Mouse (Mus musculus): ENCODE data around the gene Mcpt9. TPM values are rescaled to one million over a fixed set of nuclear protein-coding genes. Genes with fewer than 3 reads are reported as not detected.
"Not testable (repeated sequence)": the region's sequence is repeated elsewhere in the genome, so short reads cannot be mapped to it uniquely, and the experiment has no call there.

The Mcpt9 gene
- polyA plus RNA-seq, 1 experiment, result not detected

DNA sequence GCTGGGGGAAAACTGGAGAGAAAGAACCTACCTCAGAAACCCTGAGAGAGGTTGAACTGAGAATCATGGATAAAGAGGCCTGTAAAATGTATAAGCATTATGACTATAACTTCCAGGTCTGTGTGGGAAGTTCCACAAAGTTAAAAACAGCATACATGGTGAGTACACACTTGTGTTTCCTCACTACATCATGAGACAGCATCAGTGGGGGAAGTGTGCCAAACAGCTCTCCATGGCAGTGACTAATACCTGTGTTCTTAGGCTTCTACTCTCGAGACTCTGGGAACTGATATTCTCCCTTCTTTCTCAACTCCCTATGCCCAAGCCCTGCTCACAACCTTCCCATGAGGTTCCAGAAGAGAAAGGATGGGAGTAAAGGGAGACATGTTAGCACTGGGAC is 10.8 kb downstream of the Mcpt9 start:
- no peak overlapping the region for H3K4me3 ChIP-seq
- H3K4me2 ChIP-seq (ENCODE audit: low read depth), result no peak overlapping the region
- H3K36me3 ChIP-seq (ENCODE audit: control insufficient read depth, insufficient read depth), result no peaks in the 10 kb centered on the region
- H3ac ChIP-seq (ENCODE audit: control insufficient read depth, insufficient read length), result no peak overlapping the region
- no peak for TF ChIP-seq MYOG (IDR thresholded peaks at IDR 0.05; ENCODE audit: control insufficient read depth in 1 of 3, insufficient read depth in 1 of 3, insufficient read length in 2 of 3, low read depth in 2 of 3)
- no peak for TF ChIP-seq MAX (IDR thresholded peaks at IDR 0.05; ENCODE audit: low read depth)
- no peak for TF ChIP-seq REST (IDR thresholded peaks at IDR 0.05; ENCODE audit: insufficient read depth, insufficient read length)
- TF ChIP-seq MYOD1 (IDR thresholded peaks at IDR 0.05; ENCODE audit: control insufficient read depth in 1 of 3, insufficient read length in 2 of 3, low read depth in 2 of 3), result no peak
- TF ChIP-seq POLR2AphosphoS2 (IDR thresholded peaks at IDR 0.05; ENCODE audit: insufficient read length, low read depth), result no peak
- TF ChIP-seq E2F4 (IDR thresholded peaks at IDR 0.05; ENCODE audit: insufficient read depth), result no peak
- no peak for TF ChIP-seq USF1 (IDR thresholded peaks at IDR 0.05; ENCODE audit: low read depth)
- no peak for TF ChIP-seq CEBPB (IDR thresholded peaks at IDR 0.05; ENCODE audit: insufficient read depth, poor library complexity, severe bottlenecking)
- no peak for TF ChIP-seq SRF (IDR thresholded peaks at IDR 0.05; ENCODE audit: control insufficient read depth, insufficient read length, low read depth)
- TF ChIP-seq TCF12 (IDR thresholded peaks at IDR 0.05; ENCODE audit: insufficient read depth, poor library complexity, severe bottlenecking), result no peak
- TF ChIP-seq TCF3 (IDR thresholded peaks at IDR 0.05; ENCODE audit: insufficient read length, low read depth), result no peak
- no peak for TF ChIP-seq POLR2A (IDR thresholded peaks at IDR 0.05; ENCODE audit: insufficient read length, low read depth)
- no peaks in the 10 kb centered on the region for H3K27me3 ChIP-seq (ENCODE audit: control insufficient read depth, insufficient read depth, insufficient read length)
- H3K79me2 ChIP-seq (ENCODE audit: control insufficient read depth, insufficient read depth), result no peaks in the 10 kb centered on the region

DNA sequence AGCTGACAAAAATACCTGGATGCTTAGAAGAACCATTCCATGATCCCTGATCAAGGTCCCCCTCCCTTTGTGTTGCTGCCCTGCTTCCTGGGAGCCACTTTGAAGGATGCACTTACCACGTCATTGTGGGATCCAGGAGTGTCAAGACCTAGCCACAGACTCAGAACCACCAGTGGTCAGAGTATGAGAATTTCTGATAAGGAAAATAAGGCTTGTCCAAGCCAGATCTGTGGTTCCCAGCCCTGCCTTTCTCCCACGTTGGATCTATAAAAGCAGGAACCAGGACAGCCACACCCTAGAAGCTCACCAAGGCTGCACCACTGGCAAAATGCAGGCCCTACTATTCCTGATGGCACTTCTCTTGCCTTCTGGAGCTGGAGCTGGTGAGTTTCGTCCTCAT is 12.6 kb downstream of the Mcpt9 start, which contains the start of gene Mcpt1:
Gene Mcpt1 (plus strand): TSS at position 301 of the 400 bp plus-strand sequence.
- not testable (repeated sequence) for H3K4me3 ChIP-seq; H3K4me2 ChIP-seq (ENCODE audit: low read depth); H3ac ChIP-seq (ENCODE audit: control insufficient read depth, insufficient read length); H3K79me2 ChIP-seq (ENCODE audit: control insufficient read depth, insufficient read depth); H3K36me3 ChIP-seq (ENCODE audit: control insufficient read depth, insufficient read depth); H3K27me3 ChIP-seq (ENCODE audit: control insufficient read depth, insufficient read depth, insufficient read length)

DNA sequence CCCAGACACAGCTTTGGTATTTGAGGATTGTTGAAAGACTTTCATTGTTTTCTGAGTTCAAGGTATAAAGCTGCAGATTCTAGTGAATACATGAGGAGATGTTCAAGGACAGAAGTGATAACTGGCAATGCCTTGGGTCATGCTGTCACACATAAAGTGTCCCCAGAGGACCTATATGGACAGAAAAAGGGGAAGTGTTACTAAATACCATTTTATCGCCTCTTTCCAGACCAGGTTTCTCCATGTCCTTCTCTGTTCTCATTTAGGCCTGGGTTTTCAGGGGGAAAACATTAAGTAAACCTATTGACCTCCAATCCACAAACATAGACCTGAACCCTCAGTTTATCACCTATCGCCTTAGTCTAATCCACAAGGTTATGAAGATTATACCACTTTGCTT is 16.4 kb downstream of the Mcpt9 start:
- no peak overlapping the region for H3ac ChIP-seq (ENCODE audit: control insufficient read depth, insufficient read length)

DNA sequence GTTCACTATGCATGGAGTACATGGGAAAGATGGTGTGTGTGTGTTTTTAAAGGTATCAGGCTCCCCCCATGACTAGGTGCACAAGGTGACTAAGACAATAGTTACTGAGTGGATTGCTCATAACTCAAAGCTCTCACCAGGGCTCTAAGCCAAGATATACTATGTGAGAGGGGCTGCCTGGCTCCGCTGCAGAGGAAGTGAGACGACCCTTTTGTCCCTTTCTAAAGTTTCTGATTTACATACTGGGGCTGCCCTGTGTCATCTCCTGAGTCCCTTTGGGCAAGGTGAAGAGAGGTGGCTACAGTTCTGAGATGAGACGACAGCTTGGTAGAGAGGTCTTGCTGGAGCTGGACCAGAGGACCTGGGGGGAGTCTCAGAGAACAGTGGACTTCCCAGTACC is 17.1 kb downstream of the Mcpt9 start:
- Histone ChIP-seq H3K4me2 (ENCODE audit: low read depth) (no peak overlapping the region), H3K36me3 (ENCODE audit: control insufficient read depth, insufficient read depth) (no peaks in the 10 kb centered on the region), H3K27me3 (ENCODE audit: control insufficient read depth, insufficient read depth, insufficient read length) (no peaks in the 10 kb centered on the region), H3K4me3 (no peak overlapping the region), H3ac (ENCODE audit: control insufficient read depth, insufficient read length) (no peak overlapping the region), H3K79me2 (ENCODE audit: control insufficient read depth, insufficient read depth) (no peaks in the 10 kb centered on the region)
- TF ChIP-seq SRF (IDR thresholded peaks at IDR 0.05; ENCODE audit: control insufficient read depth, insufficient read length, low read depth) (no peak), E2F4 (IDR thresholded peaks at IDR 0.05; ENCODE audit: insufficient read depth) (no peak), MYOG (IDR thresholded peaks at IDR 0.05; ENCODE audit: control insufficient read depth in 1 of 3, insufficient read depth in 1 of 3, insufficient read length in 2 of 3, low read depth in 2 of 3) (no peak), POLR2A (IDR thresholded peaks at IDR 0.05; ENCODE audit: insufficient read length, low read depth) (no peak), MYOD1 (IDR thresholded peaks at IDR 0.05; ENCODE audit: control insufficient read depth in 1 of 3, insufficient read length in 2 of 3, low read depth in 2 of 3) (no peak), REST (IDR thresholded peaks at IDR 0.05; ENCODE audit: insufficient read depth, insufficient read length) (no peak), CEBPB (IDR thresholded peaks at IDR 0.05; ENCODE audit: insufficient read depth, poor library complexity, severe bottlenecking) (no peak), POLR2AphosphoS2 (IDR thresholded peaks at IDR 0.05; ENCODE audit: insufficient read length, low read depth) (no peak), USF1 (IDR thresholded peaks at IDR 0.05; ENCODE audit: low read depth) (no peak)

More for the DNA sequence above, 16.4 kb downstream of the Mcpt9 start:
- no peaks in the 10 kb centered on the region for H3K27me3 ChIP-seq (ENCODE audit: control insufficient read depth, insufficient read depth, insufficient read length)
- no peak for TF ChIP-seq CEBPB (IDR thresholded peaks at IDR 0.05; ENCODE audit: insufficient read depth, poor library complexity, severe bottlenecking)
- no peak for TF ChIP-seq USF1 (IDR thresholded peaks at IDR 0.05; ENCODE audit: low read depth)
- TF ChIP-seq E2F4 (IDR thresholded peaks at IDR 0.05; ENCODE audit: insufficient read depth), result no peak
- TF ChIP-seq TCF12 (IDR thresholded peaks at IDR 0.05; ENCODE audit: insufficient read depth, poor library complexity, severe bottlenecking), result no peak
- no peak for TF ChIP-seq TCF3 (IDR thresholded peaks at IDR 0.05; ENCODE audit: insufficient read length, low read depth)
- TF ChIP-seq REST (IDR thresholded peaks at IDR 0.05; ENCODE audit: insufficient read depth, insufficient read length), result no peak
- no peak for TF ChIP-seq MAX (IDR thresholded peaks at IDR 0.05; ENCODE audit: low read depth)
- no peak for TF ChIP-seq POLR2A (IDR thresholded peaks at IDR 0.05; ENCODE audit: insufficient read length, low read depth)
- TF ChIP-seq POLR2AphosphoS2 (IDR thresholded peaks at IDR 0.05; ENCODE audit: insufficient read length, low read depth), result no peak
- no peak for TF ChIP-seq MYOD1 (IDR thresholded peaks at IDR 0.05; ENCODE audit: control insufficient read depth in 1 of 3, insufficient read length in 2 of 3, low read depth in 2 of 3)
- TF ChIP-seq SRF (IDR thresholded peaks at IDR 0.05; ENCODE audit: control insufficient read depth, insufficient read length, low read depth), result no peak
- no peak for TF ChIP-seq MYOG (IDR thresholded peaks at IDR 0.05; ENCODE audit: control insufficient read depth in 1 of 3, insufficient read depth in 1 of 3, insufficient read length in 2 of 3, low read depth in 2 of 3)
- H3K4me2 ChIP-seq (ENCODE audit: low read depth), result no peak overlapping the region
- no peaks in the 10 kb centered on the region for H3K36me3 ChIP-seq (ENCODE audit: control insufficient read depth, insufficient read depth)
- no peak overlapping the region for H3K4me3 ChIP-seq
- no peaks in the 10 kb centered on the region for H3K79me2 ChIP-seq (ENCODE audit: control insufficient read depth, insufficient read depth)

DNA sequence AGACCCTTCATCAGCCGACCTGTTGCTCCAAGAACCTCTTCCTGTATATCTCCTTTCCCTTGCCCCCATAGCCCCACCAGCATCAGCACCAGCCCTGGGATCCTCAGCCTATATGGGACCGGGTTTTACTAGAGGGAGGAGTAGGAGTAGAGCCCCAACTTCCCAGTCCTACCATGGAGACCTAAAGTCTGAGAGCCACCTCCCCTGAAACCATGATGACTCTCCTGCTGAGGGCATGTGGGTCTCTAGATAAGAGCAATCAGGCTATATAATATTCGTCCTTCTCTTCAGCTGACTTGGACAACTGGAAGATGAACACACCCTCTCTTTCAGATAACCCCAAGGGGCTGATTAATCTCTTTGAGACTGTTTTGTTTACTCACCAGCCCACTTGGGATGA is 42.8 kb downstream of the Mcpt9 start:
- not testable (repeated sequence) for H3ac ChIP-seq (ENCODE audit: control insufficient read depth, insufficient read length); H3K79me2 ChIP-seq (ENCODE audit: control insufficient read depth, insufficient read depth); H3K4me2 ChIP-seq (ENCODE audit: low read depth); H3K4me3 ChIP-seq; H3K36me3 ChIP-seq (ENCODE audit: control insufficient read depth, insufficient read depth); H3K27me3 ChIP-seq (ENCODE audit: control insufficient read depth, insufficient read depth, insufficient read length)

Other genes with a start within 250 kb of the Mcpt9 start
- 0.06 TPM for gene Adcy4, start 246.4 kb downstream of the Mcpt9 start, polyA plus RNA-seq (2012; fragmentation: generic; extraction: Trizol)
- 0.28 TPM for gene Ripk3, start 241.6 kb downstream of the Mcpt9 start, polyA plus RNA-seq (2012; fragmentation: generic; extraction: Trizol)
- 2.8 TPM for gene Nfatc4, start 207.4 kb downstream of the Mcpt9 start, polyA plus RNA-seq (2012; fragmentation: generic; extraction: Trizol)
- gene Nynrin, start 176.5 kb downstream of the Mcpt9 start, polyA plus RNA-seq (2012; fragmentation: generic; extraction: Trizol), result 0.12 TPM
- 0.28 TPM for gene Cbln3, start 146.1 kb downstream of the Mcpt9 start, polyA plus RNA-seq (2012; fragmentation: generic; extraction: Trizol)
- 10.0 TPM for gene Khnyn, start 145.5 kb downstream of the Mcpt9 start, polyA plus RNA-seq (2012; fragmentation: generic; extraction: Trizol)
- gene Sdr39u1, start 130.2 kb downstream of the Mcpt9 start, polyA plus RNA-seq (2012; fragmentation: generic; extraction: Trizol), result 2.4 TPM
- gene Cma1, start 85.8 kb downstream of the Mcpt9 start, polyA plus RNA-seq (2012; fragmentation: generic; extraction: Trizol), result 3.0 TPM
- gene Cma2, start 79.5 kb downstream of the Mcpt9 start, polyA plus RNA-seq (2012; fragmentation: generic; extraction: Trizol), result 0.05 TPM
- gene Mcpt1, start 12.5 kb downstream of the Mcpt9 start, polyA plus RNA-seq (2012; fragmentation: generic; extraction: Trizol), result 0.44 TPM
- not detected for gene Mcpt2, start 11.5 kb upstream of the Mcpt9 start, polyA plus RNA-seq (2012; fragmentation: generic; extraction: Trizol)
- gene Mcpt4, start 31.8 kb upstream of the Mcpt9 start, polyA plus RNA-seq (2012; fragmentation: generic; extraction: Trizol), result 0.14 TPM
- 10.7 TPM for gene Mcpt8, start 54.8 kb upstream of the Mcpt9 start, polyA plus RNA-seq (2012; fragmentation: generic; extraction: Trizol)
- gene Ctsg, start 72.1 kb upstream of the Mcpt9 start, polyA plus RNA-seq (2012; fragmentation: generic; extraction: Trizol), result 0.54 TPM
- gene Gzme, start 90.1 kb upstream of the Mcpt9 start, polyA plus RNA-seq (2012; fragmentation: generic; extraction: Trizol), result 0.55 TPM
- 0.05 TPM for gene Gzmd, start 102.1 kb upstream of the Mcpt9 start, polyA plus RNA-seq (2012; fragmentation: generic; extraction: Trizol)
- gene Gzmg, start 129.1 kb upstream of the Mcpt9 start, polyA plus RNA-seq (2012; fragmentation: generic; extraction: Trizol), result not detected
- gene Gzmn, start 144.1 kb upstream of the Mcpt9 start, polyA plus RNA-seq (2012; fragmentation: generic; extraction: Trizol), result 0.07 TPM
- gene Gzmf, start 180.9 kb upstream of the Mcpt9 start, polyA plus RNA-seq (2012; fragmentation: generic; extraction: Trizol), result not detected
- gene Gzmc, start 204.2 kb upstream of the Mcpt9 start, polyA plus RNA-seq (2012; fragmentation: generic; extraction: Trizol), result not detected
- not detected for gene Gzmb, start 231.8 kb upstream of the Mcpt9 start, polyA plus RNA-seq (2012; fragmentation: generic; extraction: Trizol)

Measured in myocyte (in vitro differentiated cells).